Mouse (Mus musculus): ENCODE measurements around the gene Rtn4rl1. TPM values are rescaled to one million over a fixed set of nuclear protein-coding genes. Genes with fewer than 3 reads are reported as not detected.

The Rtn4rl1 gene
- total and polyA plus RNA-seq, 2 experiments from 2014 or later: 11.0 to 15.6 TPM

DNA sequence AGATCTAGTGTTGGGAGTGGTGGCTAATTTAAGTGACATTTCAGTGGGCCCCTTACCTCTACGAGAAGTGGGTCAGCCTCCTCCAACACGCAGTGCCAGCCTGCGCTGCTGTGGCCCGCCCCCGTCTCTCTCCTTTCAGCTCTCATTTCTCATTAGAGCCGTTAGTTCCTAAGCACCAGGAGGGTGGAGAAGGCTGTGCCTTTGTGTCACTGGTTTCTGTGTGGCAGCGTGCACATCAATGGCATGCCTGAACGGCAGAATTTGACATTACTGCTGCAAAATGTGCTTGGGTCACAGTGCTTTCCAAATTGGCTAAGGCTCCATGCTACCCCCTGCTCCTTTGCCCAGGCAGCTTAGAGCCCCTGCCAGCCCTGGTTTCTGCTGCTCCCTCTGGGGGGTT, 79.9 kb downstream of the Rtn4rl1 start:
- ATAC-seq: peak; percentile 81
- H3K9ac ChIP-seq: peak overlapping the region; percentile 35
- no peaks in the 10 kb centered on the region for H3K27me3 ChIP-seq (ENCODE audit: insufficient read depth, low read length)

DNA sequence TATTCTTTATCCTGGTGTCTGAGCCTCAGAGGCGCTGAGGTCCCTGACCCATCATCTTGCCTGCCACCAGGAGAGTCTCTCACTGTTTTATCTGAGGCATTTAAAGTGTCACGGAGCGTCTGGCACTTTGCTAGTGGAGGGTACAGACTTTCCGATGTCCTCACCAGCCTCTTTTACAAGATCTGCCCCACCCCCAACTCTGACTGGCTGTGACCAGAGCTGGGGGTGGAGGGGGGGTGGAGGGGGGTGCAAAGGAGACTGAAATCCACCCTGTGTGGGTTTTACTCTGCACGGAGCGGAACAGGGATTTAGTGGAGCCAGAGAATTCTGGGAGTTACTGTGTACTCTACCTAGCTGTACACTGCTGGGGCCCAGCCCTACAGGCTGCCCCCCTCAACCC, 81.5 kb downstream of the Rtn4rl1 start:
- Histone ChIP-seq H3K4me3 (ENCODE audit: low read depth, low read length) (no peak overlapping the region), H3K9me3 (ENCODE audit: low read length) (no peaks in the 10 kb centered on the region), H3K36me3 (ENCODE audit: insufficient read depth) (no peaks in the 10 kb centered on the region), H3K9ac (no peak overlapping the region), H3K27me3 (ENCODE audit: insufficient read depth, low read length) (no peaks in the 10 kb centered on the region), H3K27ac (ENCODE audit: low read depth, low read length) (no peak overlapping the region), H3K4me1 (ENCODE audit: insufficient read depth) (peaks cover 36% of the 10 kb centered on the region), H3K4me2 (ENCODE audit: low read depth) (no peak overlapping the region)
- DNase-seq: no peak
- 33% methylated on average over 6 of the region's 6 CpGs for WGBS
- ATAC-seq: no peak
- TF ChIP-seq CTCF (IDR thresholded peaks at IDR 0.05; ENCODE audit: low read depth): no peak

More for the DNA sequence above, 79.9 kb downstream of the Rtn4rl1 start:
- DNase-seq: peak; percentile 73
- Histone ChIP-seq H3K4me1 (ENCODE audit: insufficient read depth) (peaks cover 26% of the 10 kb centered on the region), H3K4me2 (ENCODE audit: low read depth) (peak overlapping the region; percentile 29), H3K36me3 (ENCODE audit: insufficient read depth) (no peaks in the 10 kb centered on the region), H3K4me3 (ENCODE audit: low read depth, low read length) (no peak overlapping the region), H3K27ac (ENCODE audit: low read depth, low read length) (peak overlapping the region; percentile 82), H3K9me3 (ENCODE audit: low read length) (no peaks in the 10 kb centered on the region)
- WGBS: 2% methylated on average over 8 of the region's 8 CpGs
- no peak for TF ChIP-seq CTCF (IDR thresholded peaks at IDR 0.05; ENCODE audit: low read depth)

DNA sequence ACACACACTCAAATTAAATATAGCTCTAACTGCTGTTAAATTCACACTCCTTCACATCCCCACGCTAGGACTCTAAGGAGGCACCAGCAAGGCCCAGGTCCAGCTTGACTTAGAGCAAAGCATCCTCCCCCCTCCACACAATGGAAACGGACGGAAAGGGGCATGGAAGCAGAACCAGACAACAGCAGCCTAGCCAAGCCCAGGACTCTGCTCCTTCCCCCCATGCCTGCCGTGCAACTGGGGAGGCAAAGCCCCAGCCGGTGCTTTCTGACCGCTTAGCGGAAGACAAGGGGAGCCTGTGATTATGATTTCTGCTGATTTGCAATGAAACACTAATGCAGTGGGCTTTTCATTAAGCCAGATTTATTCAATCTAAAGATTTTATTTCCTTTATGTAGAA, 84.5 kb downstream of the Rtn4rl1 start:
- Histone ChIP-seq H3K27ac (ENCODE audit: low read depth, low read length) (no peak overlapping the region), H3K4me1 (ENCODE audit: insufficient read depth) (peaks cover 31% of the 10 kb centered on the region)
- ATAC-seq: no peak

DNA sequence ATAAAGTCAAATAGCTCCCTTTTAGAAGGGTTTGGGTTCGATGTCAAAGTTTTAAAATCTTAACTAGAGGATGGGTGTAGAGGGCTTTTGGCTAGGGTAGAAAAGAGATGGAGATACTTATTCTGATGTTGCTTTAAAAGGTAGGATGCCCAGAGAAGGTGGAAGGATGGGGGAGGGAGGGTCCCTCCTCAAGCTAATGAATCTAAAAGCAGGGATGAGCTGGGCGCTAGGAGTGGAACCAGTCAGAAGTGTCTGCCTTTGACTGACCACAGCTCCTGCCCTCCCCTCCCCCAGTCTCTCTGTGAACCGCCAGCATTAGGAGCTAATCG, 85.4 kb downstream of the Rtn4rl1 start:
- Histone ChIP-seq H3K4me2 (ENCODE audit: low read depth) (0 out of 2 replicates have a peak overlapping the region, but pooled peaks have one; percentile 10), H3K27ac (ENCODE audit: low read depth, low read length) (no peak overlapping the region), H3K36me3 (ENCODE audit: insufficient read depth) (no peaks in the 10 kb centered on the region), H3K4me3 (ENCODE audit: low read depth, low read length) (no peak overlapping the region), H3K9me3 (ENCODE audit: low read length) (no peaks in the 10 kb centered on the region), H3K9ac (no peak overlapping the region), H3K27me3 (ENCODE audit: insufficient read depth, low read length) (peaks cover 22% of the 10 kb centered on the region), H3K4me1 (ENCODE audit: insufficient read depth) (peaks cover 23% of the 10 kb centered on the region)
- ATAC-seq: no peak
- no peak for DNase-seq
- TF ChIP-seq CTCF (IDR thresholded peaks at IDR 0.05; ENCODE audit: low read depth): no peak
- 12% methylated on average over 4 of the region's 4 CpGs for WGBS

More for the DNA sequence above, 84.5 kb downstream of the Rtn4rl1 start:
- H3K9ac ChIP-seq: no peak overlapping the region
- peaks cover 18% of the 10 kb centered on the region for H3K27me3 ChIP-seq (ENCODE audit: insufficient read depth, low read length)
- no peak for DNase-seq
- no peak overlapping the region for H3K4me2 ChIP-seq (ENCODE audit: low read depth)
- WGBS: 45% methylated on average over 7 of the region's 7 CpGs
- no peak overlapping the region for H3K4me3 ChIP-seq (ENCODE audit: low read depth, low read length)
- TF ChIP-seq CTCF (IDR thresholded peaks at IDR 0.05; ENCODE audit: low read depth): no peak
- H3K36me3 ChIP-seq (ENCODE audit: insufficient read depth): no peaks in the 10 kb centered on the region
- no peaks in the 10 kb centered on the region for H3K9me3 ChIP-seq (ENCODE audit: low read length)

DNA sequence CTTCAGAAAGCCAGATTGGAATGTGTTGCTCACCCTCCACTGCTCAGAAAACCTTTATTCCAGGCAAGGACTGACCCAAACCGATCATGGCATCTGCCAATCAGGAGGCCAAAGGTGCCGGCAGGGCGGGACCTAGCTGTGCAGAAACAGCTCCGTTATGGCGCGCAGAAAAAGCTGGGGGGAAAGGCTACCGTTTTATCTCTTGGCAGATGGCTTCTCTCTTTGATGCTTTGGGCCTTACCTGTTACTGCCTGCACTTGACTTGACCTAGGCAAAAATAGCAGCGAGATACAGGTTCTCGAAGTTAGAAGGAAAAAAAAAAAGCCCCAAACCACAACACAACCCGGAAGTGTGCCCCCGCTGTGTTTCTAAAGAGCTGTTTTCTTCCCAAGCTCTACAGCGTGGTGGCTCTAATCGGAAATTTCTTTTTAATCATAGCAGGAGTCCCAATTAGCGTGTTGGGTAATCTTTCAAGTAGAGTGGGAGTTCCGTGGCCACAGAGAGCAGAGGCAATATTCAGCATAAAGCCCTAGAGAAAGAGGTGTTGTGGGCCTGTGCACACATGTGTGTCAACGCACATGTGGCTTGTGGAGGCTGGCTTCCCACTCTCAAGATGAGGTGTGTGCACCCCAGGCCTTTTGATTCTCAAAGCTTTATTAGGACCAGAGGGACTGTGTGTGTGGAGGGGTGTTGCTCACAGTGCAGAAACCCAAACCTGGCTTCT, 85.9 kb downstream of the Rtn4rl1 start:
- Histone ChIP-seq H3K27ac (ENCODE audit: low read depth, low read length) (no peak overlapping the region), H3K9ac (no peak overlapping the region), H3K4me3 (ENCODE audit: low read depth, low read length) (no peak overlapping the region), H3K4me2 (ENCODE audit: low read depth) (peak overlapping the region; percentile 10; the same call in 1 of the 2 replicates), H3K9me3 (ENCODE audit: low read length) (no peaks in the 10 kb centered on the region), H3K36me3 (ENCODE audit: insufficient read depth) (no peaks in the 10 kb centered on the region), H3K27me3 (ENCODE audit: insufficient read depth, low read length) (peaks cover 22% of the 10 kb centered on the region), H3K4me1 (ENCODE audit: insufficient read depth) (peaks cover 20% of the 10 kb centered on the region)
- WGBS: 4% methylated on average over 16 of the region's 16 CpGs
- DNase-seq (no peak), ATAC-seq (no peak)
- no peak for TF ChIP-seq CTCF (IDR thresholded peaks at IDR 0.05; ENCODE audit: low read depth)

DNA sequence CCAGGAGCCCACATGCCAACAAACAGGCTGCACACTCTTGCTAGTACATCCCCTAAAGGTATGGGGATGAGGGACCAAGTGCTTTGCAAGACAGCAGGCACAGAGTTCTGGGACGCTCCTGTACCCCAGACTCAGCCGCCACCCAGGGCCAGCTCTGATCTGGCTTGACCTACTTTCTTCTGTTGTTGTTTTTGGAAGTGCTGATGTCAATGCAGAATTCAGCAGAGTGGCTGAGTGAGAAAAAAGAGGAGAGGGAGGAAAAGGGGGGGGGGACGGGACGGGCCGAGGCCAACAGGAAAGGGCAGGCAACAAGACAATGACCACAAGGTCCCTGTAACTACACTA, 86.5 kb downstream of the Rtn4rl1 start:
- 30% methylated on average over 5 of the region's 5 CpGs for WGBS
- Histone ChIP-seq H3K27ac (ENCODE audit: low read depth, low read length) (no peak overlapping the region), H3K9me3 (ENCODE audit: low read length) (no peaks in the 10 kb centered on the region), H3K36me3 (ENCODE audit: insufficient read depth) (no peaks in the 10 kb centered on the region), H3K4me1 (ENCODE audit: insufficient read depth) (peaks cover 18% of the 10 kb centered on the region), H3K27me3 (ENCODE audit: insufficient read depth, low read length) (peaks cover 22% of the 10 kb centered on the region), H3K9ac (no peak overlapping the region), H3K4me2 (ENCODE audit: low read depth) (no peak overlapping the region), H3K4me3 (ENCODE audit: low read depth, low read length) (no peak overlapping the region)
- ATAC-seq: no peak
- DNase-seq: no peak
- no peak for TF ChIP-seq CTCF (IDR thresholded peaks at IDR 0.05; ENCODE audit: low read depth)

DNA sequence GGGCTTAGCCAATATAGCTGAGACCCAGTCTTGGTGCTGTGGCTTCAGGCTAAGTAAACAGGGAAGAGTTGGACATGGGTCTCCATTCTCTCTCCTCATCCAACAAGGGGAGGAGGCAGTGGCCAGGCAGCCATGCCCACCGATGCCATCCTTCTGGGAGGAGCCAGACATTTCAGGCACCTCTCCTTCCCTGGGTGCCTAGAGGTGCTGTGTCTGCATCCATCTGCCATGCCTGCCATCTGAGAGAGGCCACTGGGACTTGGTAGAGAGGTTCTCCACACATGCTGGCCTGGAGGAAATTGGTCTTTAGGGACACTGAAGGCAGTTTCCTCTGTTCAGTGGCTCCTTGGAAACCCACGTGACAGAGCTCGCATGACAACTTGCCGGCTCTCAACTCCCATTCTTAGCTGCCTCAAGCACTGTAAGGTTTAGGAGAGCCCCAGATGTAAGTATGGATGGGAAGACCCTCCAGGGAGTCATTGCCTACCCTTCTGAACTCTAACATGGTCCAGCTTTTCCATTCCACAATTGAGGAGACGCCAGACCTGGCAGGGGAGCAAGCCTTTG, 86.9 kb downstream of the Rtn4rl1 start:
- 48% methylated on average over 5 of the region's 5 CpGs for WGBS
- no peak for ATAC-seq
- no peak overlapping the region for H3K9ac ChIP-seq

More for the DNA sequence above, 86.9 kb downstream of the Rtn4rl1 start:
- Histone ChIP-seq H3K27ac (ENCODE audit: low read depth, low read length) (no peak overlapping the region), H3K4me2 (ENCODE audit: low read depth) (no peak overlapping the region), H3K4me1 (ENCODE audit: insufficient read depth) (peaks cover 18% of the 10 kb centered on the region), H3K9me3 (ENCODE audit: low read length) (no peaks in the 10 kb centered on the region), H3K4me3 (ENCODE audit: low read depth, low read length) (no peak overlapping the region), H3K27me3 (ENCODE audit: insufficient read depth, low read length) (peaks cover 22% of the 10 kb centered on the region), H3K36me3 (ENCODE audit: insufficient read depth) (no peaks in the 10 kb centered on the region)
- DNase-seq: no peak
- TF ChIP-seq CTCF (IDR thresholded peaks at IDR 0.05; ENCODE audit: low read depth): no peak

Data from forebrain, postnatal 0 days (tissue).